Mouse (Mus musculus) limb, embryonic 11.5 days (tissue): ENCODE data around the gene Top2b. TPM values are rescaled to one million over a fixed set of nuclear protein-coding genes. Genes with fewer than 3 reads are reported as not detected.

ENCODE experiments used
- ATAC-seq: fragments of 200-750 bp; cut with Nextera tagmentation; 2 replicates; pipeline ENCODE4 v1.8.0; 2017; ENCODE audit warnings: low read depth; ENCODE audit not compliant: insufficient number of reproducible peaks, low FRiP score, low TSS enrichment
- DNase-seq: peaks from one replicate; pipeline ENCODE4 v3.0.0-alpha.2; 2015; ENCODE audit warnings: low spot score
- H3K27ac ChIP-seq: fragments of 300-500 bp; sonication (generic); replicated peaks from 2 replicates; pipeline ENCODE4 v1.5.1; 2014; ENCODE audit warnings: low read depth, mild to moderate bottlenecking, low read length
- H3K27me3 ChIP-seq: fragments of 300-500 bp; sonication (generic); 2 replicates; pipeline ENCODE4 v1.6.1; 2014; ENCODE audit warnings: mild to moderate bottlenecking, low read length, mixed read lengths; ENCODE audit not compliant: control insufficient read depth, insufficient read depth
- H3K36me3 ChIP-seq: fragments of 300-500 bp; sonication (generic); 2 replicates; pipeline ENCODE4 v1.6.1; 2014; ENCODE audit warnings: mild to moderate bottlenecking, low read length, moderate library complexity, mixed read lengths; ENCODE audit not compliant: control insufficient read depth, insufficient read depth
- H3K4me1 ChIP-seq: fragments of 300-500 bp; sonication (generic); 2 replicates; pipeline ENCODE4 v1.6.1; 2014; ENCODE audit warnings: low read length, mixed read lengths; ENCODE audit not compliant: control insufficient read depth, insufficient read depth
- H3K4me2 ChIP-seq: fragments of 300-500 bp; sonication (generic); 2 replicates; pipeline ENCODE4 v1.6.1; 2014; ENCODE audit warnings: low read depth, mild to moderate bottlenecking, moderate library complexity; ENCODE audit not compliant: severe bottlenecking
- H3K4me3 ChIP-seq: fragments of 300-500 bp; sonication (generic); 2 replicates; pipeline ENCODE4 v1.5.1; 2014; ENCODE audit warnings: low read depth, low read length
- H3K9ac ChIP-seq: fragments of 300-500 bp; sonication (generic); 2 replicates; pipeline ENCODE4 v1.6.1; 2014; ENCODE audit warnings: mild to moderate bottlenecking, low read length
- H3K9me3 ChIP-seq: fragments of 300-500 bp; sonication (generic); 2 replicates; pipeline ENCODE4 v1.6.1; 2016; ENCODE audit warnings: low read length; ENCODE audit not compliant: control insufficient read depth
- WGBS: fragments of 180-500 bp; shearing (Covaris S2); extraction: QIAGEN DNeasy Blood & Tissue Kit; methylation state at CpG from one replicate; pipeline ENCODE4 v1.1.7; 2014; 5-methylcytosine and 5-hydroxymethylcytosine counted together
- polyA plus RNA-seq: library from polyadenylated mRNA; unstranded; fragments of >200 nt; fragmentation: Nextera tagmentation; extraction: Ambion mirVana; gene quantifications from 2 replicates; pipeline ENCODE4 v1.2.1, GENCODE M21; 2014

Top2b gene
- polyA plus RNA-seq, 1 experiment from 2014 or later, result 155 TPM

- ATAC-seq, result no peak
Measured at GRCm38 (mm10) chr14:16372761-16373160, 7.8 kb downstream of the Top2b start.

GRCm38 (mm10) chr14:16373190-16373589, 8.2 kb downstream of the Top2b start:
- Histone ChIP-seq H3K4me3 (no peak overlapping the region), H3K27ac (no peak overlapping the region), H3K4me2 (no peak overlapping the region), H3K4me1 (no peaks in the 10 kb centered on the region), H3K36me3 (peaks cover 2% of the 10 kb centered on the region; the same call in 1 of the 2 replicates), H3K9ac (no peak overlapping the region), H3K9me3 (no peaks in the 10 kb centered on the region), H3K27me3 (no peaks in the 10 kb centered on the region)
- ATAC-seq, result no peak
- no peak for DNase-seq

More at GRCm38 (mm10) chr14:16372761-16373160, 7.8 kb downstream of the Top2b start:
- no peak overlapping the region for H3K9ac ChIP-seq
- no peak overlapping the region for H3K4me2 ChIP-seq
- no peak overlapping the region for H3K27ac ChIP-seq
- no peaks in the 10 kb centered on the region for H3K4me1 ChIP-seq
- DNase-seq, result no peak
- H3K27me3 ChIP-seq, result no peaks in the 10 kb centered on the region
- peaks cover 2% of the 10 kb centered on the region; the same call in 1 of the 2 replicates for H3K36me3 ChIP-seq
- H3K9me3 ChIP-seq, result no peaks in the 10 kb centered on the region
- H3K4me3 ChIP-seq, result no peak overlapping the region

DNA sequence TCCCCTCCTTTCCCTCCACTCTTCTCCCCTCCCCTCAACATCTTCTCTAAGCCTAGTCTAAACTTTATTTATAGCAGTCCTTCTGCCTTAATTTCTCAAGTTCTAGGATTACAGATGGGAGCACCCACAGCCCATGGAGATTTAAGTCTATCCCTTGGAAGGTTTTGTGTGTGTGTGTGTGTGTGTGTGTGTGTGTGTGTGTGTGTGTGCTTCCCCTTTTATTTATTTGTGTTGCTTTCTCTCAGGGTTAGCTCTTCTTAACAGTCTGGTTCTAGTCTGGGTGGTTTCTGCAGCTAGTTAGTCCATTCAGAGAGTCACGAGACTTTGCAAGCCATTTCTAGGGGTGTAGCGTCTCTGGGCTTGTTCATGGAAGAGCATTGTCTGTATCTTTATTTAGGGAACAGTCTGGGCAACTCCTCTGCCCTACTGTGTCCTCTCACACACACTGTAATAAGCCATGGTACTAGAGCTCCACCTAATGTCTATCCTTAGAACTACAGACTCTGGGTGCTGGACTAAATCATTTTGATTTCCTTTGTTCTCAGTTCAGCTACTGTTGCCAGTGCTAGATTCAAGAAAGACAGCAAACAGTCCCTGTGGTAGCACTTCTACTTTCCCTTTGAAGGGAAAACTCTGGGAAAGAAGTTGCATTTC, 15.1 kb downstream of the Top2b start:
- Histone ChIP-seq H3K4me2 (no peak overlapping the region), H3K36me3 (peaks cover 2% of the 10 kb centered on the region; the same call in 1 of the 2 replicates), H3K27me3 (no peaks in the 10 kb centered on the region), H3K4me3 (no peak overlapping the region), H3K27ac (no peak overlapping the region), H3K9ac (no peak overlapping the region), H3K9me3 (no peaks in the 10 kb centered on the region), H3K4me1 (no peaks in the 10 kb centered on the region)
- WGBS, result 20% methylated on average over 2 of the region's 2 CpGs
- ATAC-seq (peak; percentile 47; the same call in 1 of the 2 replicates), DNase-seq (peak; percentile 41)

GRCm38 (mm10) chr14:16384783-16385182, 19.8 kb downstream of the Top2b start:
- Histone ChIP-seq H3K36me3 (no peaks in the 10 kb centered on the region), H3K4me1 (no peaks in the 10 kb centered on the region), H3K9ac (no peak overlapping the region), H3K4me3 (no peak overlapping the region), H3K27me3 (no peaks in the 10 kb centered on the region), H3K4me2 (no peak overlapping the region), H3K9me3 (no peaks in the 10 kb centered on the region), H3K27ac (no peak overlapping the region)
- 77% methylated on average over 1 of the region's 1 CpGs for WGBS
- no peak for DNase-seq
- no peak for ATAC-seq

DNA sequence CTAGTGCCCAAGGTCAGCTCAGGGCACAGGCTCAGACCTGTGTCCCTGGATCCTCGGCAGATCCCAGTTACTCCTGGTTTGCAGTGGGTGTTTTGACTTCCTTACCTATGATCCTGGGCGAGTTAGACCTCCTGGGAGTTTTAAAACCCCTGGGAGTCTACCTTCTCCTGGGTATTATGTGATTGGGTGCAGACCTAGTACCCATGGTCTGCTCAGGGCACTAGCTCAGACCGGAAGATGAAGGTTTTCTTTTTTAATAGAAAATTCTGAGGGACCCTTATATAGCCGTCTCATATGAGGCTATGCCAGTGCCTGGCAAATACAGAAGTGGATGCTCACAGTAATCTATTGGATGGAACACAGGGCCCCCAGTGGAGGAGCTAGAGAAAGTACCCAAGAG, 40.2 kb downstream of the Top2b start:
- H3K4me3 ChIP-seq, result no peak overlapping the region
- ATAC-seq, result no peak
- H3K9me3 ChIP-seq, result no peaks in the 10 kb centered on the region
- H3K9ac ChIP-seq, result no peak overlapping the region
- H3K4me2 ChIP-seq, result no peak overlapping the region
- no peak for DNase-seq
- no peaks in the 10 kb centered on the region for H3K27me3 ChIP-seq
- 94% methylated on average over 4 of the region's 4 CpGs for WGBS
- H3K4me1 ChIP-seq, result no peaks in the 10 kb centered on the region
- H3K36me3 ChIP-seq, result peaks cover 4% of the 10 kb centered on the region
- no peak overlapping the region for H3K27ac ChIP-seq

DNA sequence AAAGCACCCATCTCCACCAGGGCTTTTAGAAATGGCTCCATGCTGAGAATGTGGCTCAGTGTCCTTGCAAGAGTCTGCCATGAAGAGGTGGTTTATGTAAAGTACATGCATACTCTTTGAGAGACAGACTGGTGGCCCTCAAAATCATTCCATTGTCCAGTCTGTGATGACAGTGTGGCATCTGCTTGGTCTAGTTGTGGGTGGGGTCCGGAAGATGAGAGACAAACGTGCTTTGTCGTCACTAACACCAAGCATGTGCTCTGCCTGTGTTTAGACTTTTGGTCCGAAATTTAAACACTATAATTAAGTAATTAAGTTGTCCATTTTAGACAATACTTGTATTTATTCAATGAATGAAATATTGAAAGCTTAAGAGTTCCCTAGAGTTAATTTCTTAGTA, 49.2 kb downstream of the Top2b start:
- Histone ChIP-seq H3K4me2 (no peak overlapping the region), H3K4me3 (no peak overlapping the region), H3K9ac (no peak overlapping the region), H3K27ac (no peak overlapping the region), H3K9me3 (no peaks in the 10 kb centered on the region), H3K27me3 (no peaks in the 10 kb centered on the region), H3K36me3 (peaks cover 5% of the 10 kb centered on the region; the same call in 1 of the 2 replicates), H3K4me1 (no peaks in the 10 kb centered on the region)
- 90% methylated on average over 4 of the region's 4 CpGs for WGBS
- DNase-seq (no peak), ATAC-seq (no peak)

DNA sequence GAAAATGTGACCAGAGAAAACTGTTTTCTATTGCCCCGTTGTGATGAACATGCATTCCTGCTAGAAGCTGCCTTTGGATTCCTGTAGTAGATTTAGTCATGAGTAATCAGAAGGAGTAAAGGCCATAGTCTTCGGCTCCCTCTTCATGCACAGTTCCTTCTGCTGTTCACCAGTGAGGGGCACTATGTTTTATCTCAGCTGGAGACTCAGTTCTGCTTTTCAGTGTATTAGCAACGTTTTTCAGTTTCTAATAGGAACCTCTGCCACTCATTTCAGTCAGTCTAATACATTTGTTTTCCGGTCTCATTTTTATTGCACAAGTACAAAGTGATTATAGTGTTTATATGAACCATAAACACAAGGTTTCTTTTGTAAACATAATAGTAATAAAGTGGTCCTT, 62.6 kb downstream of the Top2b start:
- no peaks in the 10 kb centered on the region for H3K9me3 ChIP-seq
- no peak for DNase-seq
- H3K27me3 ChIP-seq, result no peaks in the 10 kb centered on the region
- H3K4me2 ChIP-seq, result no peak overlapping the region
- no peak overlapping the region for H3K4me3 ChIP-seq
- peaks cover 9% of the 10 kb centered on the region; the same call in 1 of the 2 replicates for H3K36me3 ChIP-seq
- no peak overlapping the region for H3K27ac ChIP-seq
- H3K4me1 ChIP-seq, result no peaks in the 10 kb centered on the region
- no peak for ATAC-seq
- H3K9ac ChIP-seq, result no peak overlapping the region
- WGBS, result 80% methylated on average over 4 of the region's 4 CpGs

GRCm38 (mm10) chr14:16431941-16432499, 67.0 kb downstream of the Top2b start:
- 80% methylated on average over 4 of the region's 4 CpGs for WGBS
- no peak overlapping the region for H3K27ac ChIP-seq
- H3K4me1 ChIP-seq, result no peaks in the 10 kb centered on the region
- no peaks in the 10 kb centered on the region for H3K9me3 ChIP-seq
- peaks cover 7% of the 10 kb centered on the region; the same call in 1 of the 2 replicates for H3K36me3 ChIP-seq
- H3K4me2 ChIP-seq, result no peak overlapping the region
- no peaks in the 10 kb centered on the region for H3K27me3 ChIP-seq
- H3K4me3 ChIP-seq, result no peak overlapping the region
- ATAC-seq (no peak), DNase-seq (no peak)
- H3K9ac ChIP-seq, result no peak overlapping the region
